9 mouse cellular contexts compared by ENCODE assay signal in the genomic region with DNA sequence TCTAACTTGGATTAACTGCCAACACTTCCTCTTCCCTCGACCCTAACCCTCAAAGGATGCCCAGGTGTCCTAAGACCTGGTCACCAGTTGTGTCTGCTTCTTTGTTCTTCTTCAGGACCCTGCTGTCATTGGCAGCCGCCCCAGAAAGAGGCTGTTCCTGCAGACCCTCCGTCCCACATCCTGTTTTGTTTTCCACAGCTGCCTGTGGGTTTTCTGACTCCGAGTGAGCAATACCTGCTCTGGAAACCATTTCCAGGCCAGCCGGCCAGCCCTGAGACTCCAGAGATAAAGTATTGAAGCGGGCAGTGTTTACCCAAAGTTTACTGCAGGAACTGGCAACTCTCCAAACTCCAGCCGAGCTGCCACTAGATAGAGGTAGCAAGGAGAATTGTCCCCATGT.
DNase-seq lines count a peak whose midpoint lies in the region; ATAC-seq and TF ChIP-seq lines count a peak whose summit lies in the region.
"Had no signal": no experiment of that assay in that cellular context is flagged by ENCODE, and none has a peak within 500 bp of the region (broad histone marks: within the 10 kb centered on the region; RNA-seq: fewer than 3 reads in every experiment).

No protein-coding gene starts in this region.

- peak; percentile 62; the same call in 1 of the 2 replicates for ATAC-seq in lung, embryonic 14.5 days (ENCODE audit: insufficient read depth)
- ATAC-seq in intestine, postnatal 0 days, result no peak
- no peak for ATAC-seq in hindbrain, embryonic 14.5 days (ENCODE audit: low FRiP score)

- H3K9me3 ChIP-seq in lung, embryonic 14.5 days (ENCODE audit: low read depth, low read length), result no peaks in the 10 kb centered on the region
- H3K9me3 ChIP-seq in intestine, postnatal 0 days (ENCODE audit: control insufficient read depth), result no peaks in the 10 kb centered on the region
- no peaks in the 10 kb centered on the region for H3K9me3 ChIP-seq in hindbrain, embryonic 14.5 days (ENCODE audit: control insufficient read depth, low read length)

- peak overlapping the region; percentile 5; the same call in 1 of the 2 replicates for H3K27ac ChIP-seq in lung, embryonic 14.5 days (ENCODE audit: low read depth)
- H3K27ac ChIP-seq in intestine, postnatal 0 days (ENCODE audit: low read depth, low read length), result no peak overlapping the region
- H3K27ac ChIP-seq in hindbrain, embryonic 14.5 days, result no peak overlapping the region
- H3K27ac ChIP-seq: liver, embryonic 14.5 days had no signal

- no peaks in the 10 kb centered on the region for H3K4me1 ChIP-seq in lung, embryonic 14.5 days (ENCODE audit: insufficient read depth)
- no peaks in the 10 kb centered on the region for H3K4me1 ChIP-seq in intestine, postnatal 0 days (replicated peaks; ENCODE audit: control insufficient read depth, insufficient read depth, low read length)
- peaks cover 3% of the 10 kb centered on the region for H3K4me1 ChIP-seq in hindbrain, embryonic 14.5 days (replicated peaks; ENCODE audit: control insufficient read depth, insufficient read depth, low read length)

- H3K4me3 ChIP-seq in lung, embryonic 14.5 days (ENCODE audit: low read depth, low read length), result no peak overlapping the region
- H3K4me3 ChIP-seq in intestine, postnatal 0 days (ENCODE audit: low read depth, low read length), result no peak overlapping the region
- no peak overlapping the region for H3K4me3 ChIP-seq in hindbrain, embryonic 14.5 days (replicated peaks; ENCODE audit: low read length)

- H3K36me3 ChIP-seq in lung, embryonic 14.5 days (ENCODE audit: insufficient read depth), result no peaks in the 10 kb centered on the region
- no peaks in the 10 kb centered on the region for H3K36me3 ChIP-seq in intestine, postnatal 0 days (ENCODE audit: control insufficient read depth, insufficient read depth)
- no peaks in the 10 kb centered on the region for H3K36me3 ChIP-seq in hindbrain, embryonic 14.5 days (replicated peaks; ENCODE audit: control insufficient read depth, insufficient read depth)

- no peaks in the 10 kb centered on the region for H3K27me3 ChIP-seq in lung, embryonic 14.5 days (ENCODE audit: insufficient read depth, low read length)
- H3K27me3 ChIP-seq in intestine, postnatal 0 days (replicated peaks; ENCODE audit: control insufficient read depth, insufficient read depth, low read length), result no peaks in the 10 kb centered on the region
- no peaks in the 10 kb centered on the region for H3K27me3 ChIP-seq in hindbrain, embryonic 14.5 days (ENCODE audit: control insufficient read depth, insufficient read depth, low read length)

- WGBS in lung, embryonic 14.5 days, result 3% methylated on average over 7 of the region's 7 CpGs
- WGBS in intestine, postnatal 0 days, result 7% methylated on average over 7 of the region's 7 CpGs
- WGBS in hindbrain, embryonic 14.5 days, result 47% methylated on average over 7 of the region's 7 CpGs

- no peak overlapping the region for H3K9ac ChIP-seq in lung, embryonic 14.5 days
- no peak overlapping the region for H3K9ac ChIP-seq in intestine, postnatal 0 days (ENCODE audit: low read depth, low read length)
- no peak overlapping the region for H3K9ac ChIP-seq in hindbrain, embryonic 14.5 days
- H3K9ac ChIP-seq: liver, embryonic 14.5 days had no signal

- peak overlapping the region; percentile 30; the same call in 1 of the 2 replicates for H3K4me2 ChIP-seq in lung, embryonic 14.5 days
- peak overlapping the region; percentile 25; the same call in 1 of the 2 replicates for H3K4me2 ChIP-seq in intestine, postnatal 0 days (replicated peaks; ENCODE audit: low read depth)
- no peak overlapping the region for H3K4me2 ChIP-seq in hindbrain, embryonic 14.5 days (replicated peaks)

- no peak for TF ChIP-seq CTCF in lung, embryonic 14.5 days (IDR thresholded peaks at IDR 0.05; ENCODE audit: low read depth)
- TF ChIP-seq CTCF in intestine, postnatal 0 days (IDR thresholded peaks at IDR 0.05; ENCODE audit: low read depth), result no peak

- peak; percentile 25 to 37 for DNase-seq in cerebellum, postnatal 10 days
- no peak for DNase-seq in cerebellum, adult 8-10 months
- peak; percentile 70 for DNase-seq in lung, embryonic 14.5 days
- no peak for DNase-seq in lung, postnatal 10 days
- peak; percentile 75 to 78 for DNase-seq in thymus, postnatal 10 days (ENCODE audit: low spot score in 2 of 2)
- DNase-seq in adrenal gland, postnatal 25 days, result no peak
- DNase-seq in hindbrain, embryonic 14.5 days (ENCODE audit: low spot score), result no peak

Comparison
In these comparisons a context has a peak if more than half of its experiments do, and no peak if none do; other contexts are left out.
1. DNase-seq: peak in cerebellum, postnatal 10 days (2 of 2), lung, embryonic 14.5 days (single experiment) and thymus, postnatal 10 days (2 of 2); none in cerebellum, adult 8-10 months (single experiment), lung, postnatal 10 days (single experiment), adrenal gland, postnatal 25 days (single experiment) and hindbrain, embryonic 14.5 days (single experiment).